Mouse (Mus musculus) G1E (cell line): ENCODE data around the gene Kndc1. TPM values are rescaled to one million over a fixed set of nuclear protein-coding genes. Genes with fewer than 3 reads are reported as not detected.
A peak's percentile ranks its signal among the peaks of the same experiment; 100 is the strongest.

Source experiments
- ATAC-seq: 2 replicates; pipeline ENCODE4 v1.8.0; 2016; ENCODE audit warnings: mild to moderate bottlenecking; ENCODE audit not compliant: insufficient number of reproducible peaks, poor library complexity, low FRiP score, severe bottlenecking; ENCODE audit errors: extremely low read depth
- DNase-seq: peaks from one replicate; pipeline ENCODE4 v3.0.0; 2012; ENCODE audit warnings: low spot score
- H3K27me3 ChIP-seq: 2 replicates; pipeline ENCODE4 v1.6.1; 2012; ENCODE audit warnings: mild to moderate bottlenecking, low read length, inconsistent platforms; ENCODE audit not compliant: insufficient read depth
- H3K36me3 ChIP-seq: replicated peaks from 2 replicates; pipeline ENCODE3; 2012; ENCODE audit warnings: mild to moderate bottlenecking, inconsistent platforms
- H3K4me1 ChIP-seq: 2 replicates; pipeline ENCODE4 v1.6.1; 2012; ENCODE audit warnings: low read depth, low read length, inconsistent platforms, mixed read lengths; ENCODE audit not compliant: insufficient read depth
- H3K4me3 ChIP-seq: 2 replicates; pipeline ENCODE4 v1.5.1; 2012; ENCODE audit warnings: low read depth, mild to moderate bottlenecking, inconsistent platforms, low read length, moderate library complexity, mixed read lengths
- H3K9me3 ChIP-seq: replicated peaks from 2 replicates; pipeline ENCODE4 v1.6.1; 2012; ENCODE audit warnings: inconsistent platforms
- CTCF ChIP-seq: IDR thresholded peaks from 2 replicates; pipeline ENCODE4 v1.5.1; 2012; ENCODE audit warnings: low read depth, low read length, inconsistent platforms, mixed read lengths
- GATA1 ChIP-seq: IDR thresholded peaks from 2 replicates; pipeline ENCODE4 v1.6.1; 2012; ENCODE audit warnings: borderline replicate concordance, low read length, inconsistent platforms, mixed read lengths
- GATA2 ChIP-seq: IDR thresholded peaks from 2 replicates; pipeline ENCODE4 v1.6.1; 2012; ENCODE audit warnings: low read depth, low read length, inconsistent platforms, borderline replicate concordance
- POLR2AphosphoS5 ChIP-seq: IDR thresholded peaks from 2 replicates; pipeline ENCODE4 v1.6.1; 2012; ENCODE audit warnings: low read depth, low read length, inconsistent platforms; ENCODE audit not compliant: insufficient replicate concordance
- TAL1 ChIP-seq: conservative IDR thresholded peaks from 2 replicates; pipeline ENCODE4 v1.6.1; 2012; ENCODE audit warnings: low read depth, low read length, inconsistent platforms, mixed read lengths
- polyA plus RNA-seq: library from polyadenylated mRNA; stranded (reverse); fragments of >175 nt; gene quantifications from 2 replicates; pipeline ENCODE4 v1.2.3, GENCODE M21; 2012
- total RNA-seq, 2 experiments: library from RNA; stranded (forward) in 1 of 2; stranded (reverse) in 1 of 2; fragments of 200-1000 nt in 1 of 2; fragments of >200 nt in 1 of 2; fragmentation: Nextera tagmentation in 1 of 2; gene quantifications; 2 replicates each; pipeline ENCODE4 v1.2.3; 2014 to 2017

Gene Kndc1
- total RNA-seq (2014; fragmentation: Nextera tagmentation), result not detected in 2 replicates
- 0.12 and 0.38 TPM in 2 replicates for total RNA-seq (2017)
- not detected in 2 replicates for polyA plus RNA-seq

DNA sequence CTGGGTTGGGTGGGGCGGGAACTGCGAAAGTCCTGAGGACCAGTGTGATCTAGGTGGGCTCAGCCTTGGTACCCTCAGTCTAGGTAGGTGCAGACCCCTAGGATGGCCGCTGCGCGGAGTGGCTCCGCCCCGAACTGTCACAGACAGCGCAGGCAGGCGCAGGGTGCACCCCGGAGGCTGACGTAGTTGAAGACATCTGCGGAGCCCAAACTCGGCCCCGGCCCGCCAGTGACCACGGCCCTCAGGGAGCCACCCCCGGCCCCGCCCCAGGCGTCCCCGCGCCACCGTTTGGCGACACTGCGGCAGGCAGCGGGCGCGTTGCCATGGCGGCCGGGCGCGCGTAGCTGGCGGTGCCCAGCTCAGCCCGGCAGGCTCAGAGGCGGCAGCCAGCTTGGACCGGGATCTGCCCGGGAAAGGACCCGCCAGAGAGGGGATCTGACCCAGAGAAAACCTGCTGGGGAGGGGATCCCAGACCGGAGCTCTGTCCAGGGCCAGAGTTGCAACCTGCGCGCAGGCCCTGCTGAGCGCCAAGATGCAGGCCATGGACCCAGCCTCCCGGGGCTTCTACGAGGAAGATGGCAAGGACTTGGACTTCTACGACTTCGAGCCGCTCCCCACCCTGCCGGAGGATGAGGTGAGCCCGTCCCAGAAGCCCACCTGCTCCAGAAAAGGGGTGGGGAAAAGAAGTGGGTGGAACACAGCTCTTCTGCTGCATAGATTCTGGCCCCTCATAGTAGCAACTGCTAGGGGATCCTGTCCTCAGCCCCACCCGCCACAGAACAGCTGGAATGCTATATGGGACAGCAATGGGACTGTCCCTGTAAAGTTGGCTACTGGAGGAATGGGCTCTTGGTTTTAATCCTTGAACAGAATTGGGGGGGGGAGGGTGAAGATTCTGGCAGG, at the start of gene Kndc1:
Kndc1 (plus strand) TSS at position 42 of the 903 bp plus-strand sequence.
- no peak for DNase-seq
- no peak for ATAC-seq
- no peaks in the 10 kb centered on the region for H3K4me1 ChIP-seq
- H3K27me3 ChIP-seq, result peaks cover 5% of the 10 kb centered on the region; the same call in 1 of the 2 replicates
- TF ChIP-seq CTCF (no peak), TAL1 (no peak), POLR2AphosphoS5 (no peak), GATA1 (no peak), GATA2 (no peak)
- H3K36me3 ChIP-seq, result no peaks in the 10 kb centered on the region
- peaks cover 28% of the 10 kb centered on the region for H3K9me3 ChIP-seq
- peak within 1 kb of the TSS; percentile 7; the same call in 1 of the 2 replicates for H3K4me3 ChIP-seq

DNA sequence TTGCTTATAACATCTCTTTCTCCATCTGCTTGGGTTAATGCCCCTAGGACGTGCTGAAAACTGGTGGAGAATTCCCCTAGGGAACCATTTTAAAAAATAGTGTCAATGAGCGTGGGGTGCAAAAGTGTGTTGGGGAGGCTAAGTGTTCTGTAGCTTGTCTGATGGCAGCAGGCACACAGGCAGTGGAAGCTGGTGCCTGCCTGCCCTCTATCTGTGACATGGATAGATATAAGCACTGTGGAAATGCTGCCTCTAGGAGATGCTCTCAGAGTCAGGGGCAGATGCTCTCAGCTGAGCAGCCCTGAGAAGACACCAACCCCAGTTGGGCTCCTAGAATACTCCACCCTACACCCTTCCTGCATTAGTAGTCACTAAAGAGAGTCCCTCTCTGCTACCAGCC, 49.4 kb upstream of the Kndc1 start:
- no peak overlapping the region for H3K4me3 ChIP-seq
- DNase-seq (no peak), ATAC-seq (no peak)
- TF ChIP-seq POLR2AphosphoS5 (no peak), GATA1 (no peak), GATA2 (no peak), TAL1 (no peak), CTCF (no peak)
- no peaks in the 10 kb centered on the region for H3K27me3 ChIP-seq
- no peaks in the 10 kb centered on the region for H3K36me3 ChIP-seq
- H3K9me3 ChIP-seq, result peaks cover 28% of the 10 kb centered on the region
- no peaks in the 10 kb centered on the region for H3K4me1 ChIP-seq

DNA sequence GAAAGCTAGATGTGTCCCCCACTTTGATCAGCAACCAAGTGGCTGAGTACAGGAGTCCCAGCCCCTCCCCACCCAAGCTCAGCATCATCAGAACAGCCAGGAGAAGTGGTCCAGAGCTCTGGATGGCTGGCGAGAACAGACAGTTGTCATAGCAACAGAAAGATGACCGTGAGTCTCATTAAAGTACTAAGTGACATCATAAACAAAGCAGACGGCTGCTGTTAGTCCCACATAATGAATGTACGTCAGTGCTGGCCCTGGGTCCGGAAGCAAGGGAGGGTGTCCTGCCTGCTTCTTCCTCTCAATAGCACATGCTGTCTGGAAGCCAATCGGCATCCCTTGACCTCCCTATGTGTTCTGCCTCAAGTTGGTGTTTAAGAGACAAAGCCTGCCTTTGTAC, 44.3 kb upstream of the Kndc1 start:
- Histone ChIP-seq H3K9me3 (peaks cover 27% of the 10 kb centered on the region), H3K27me3 (no peaks in the 10 kb centered on the region), H3K36me3 (no peaks in the 10 kb centered on the region), H3K4me1 (no peaks in the 10 kb centered on the region), H3K4me3 (no peak overlapping the region)
- ATAC-seq (no peak), DNase-seq (no peak)
- TF ChIP-seq GATA1 (no peak), TAL1 (no peak), POLR2AphosphoS5 (no peak), GATA2 (no peak), CTCF (no peak)

DNA sequence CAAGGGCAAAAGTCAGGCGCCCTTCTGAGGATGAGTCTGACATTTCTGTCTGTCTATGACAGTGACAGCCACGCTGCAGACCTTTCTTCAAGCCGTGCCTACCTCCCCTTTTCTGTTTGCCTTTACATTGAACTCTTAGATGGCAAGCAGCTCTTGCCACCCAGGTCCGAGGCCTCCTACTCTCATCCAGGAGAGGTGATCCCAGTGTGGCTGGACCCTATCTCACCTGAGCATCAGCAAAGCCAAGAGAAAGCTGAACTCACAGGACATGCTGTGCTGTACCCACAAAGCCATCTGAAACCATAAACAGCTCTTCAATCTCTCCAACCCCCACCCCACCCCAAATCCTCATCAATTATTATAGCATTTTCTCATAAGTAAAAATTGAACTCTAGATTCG, 43.8 kb upstream of the Kndc1 start:
- Histone ChIP-seq H3K9me3 (peaks cover 27% of the 10 kb centered on the region), H3K4me1 (no peaks in the 10 kb centered on the region), H3K4me3 (no peak overlapping the region), H3K36me3 (no peaks in the 10 kb centered on the region), H3K27me3 (no peaks in the 10 kb centered on the region)
- TF ChIP-seq GATA1, result no peak
- no peak for TF ChIP-seq CTCF
- no peak for TF ChIP-seq TAL1
- TF ChIP-seq GATA2, result no peak
- TF ChIP-seq POLR2AphosphoS5, result no peak
- no peak for ATAC-seq
- no peak for DNase-seq

DNA sequence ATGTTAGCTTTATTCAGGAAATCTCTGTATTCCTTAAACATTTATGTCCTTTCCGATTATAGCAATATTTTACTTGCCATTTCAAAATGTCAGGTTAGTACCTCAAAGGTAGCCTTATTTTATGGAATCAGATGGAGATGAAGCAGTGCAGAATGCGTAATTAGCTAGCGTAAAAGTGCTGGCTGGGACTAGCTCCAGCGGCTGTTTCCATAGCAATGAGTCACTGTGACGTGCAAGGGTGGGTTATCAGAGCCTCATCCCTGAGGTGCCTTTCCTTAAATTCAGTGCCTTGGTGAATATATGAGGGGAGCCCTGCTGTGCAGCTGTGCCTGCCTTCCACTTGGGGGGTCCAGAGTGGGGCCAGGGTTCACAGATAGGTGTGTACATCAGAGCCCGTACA, 43.4 kb upstream of the Kndc1 start:
- TF ChIP-seq TAL1 (no peak), POLR2AphosphoS5 (no peak), GATA1 (no peak), GATA2 (no peak), CTCF (no peak)
- DNase-seq (no peak), ATAC-seq (no peak)
- no peak overlapping the region for H3K4me3 ChIP-seq
- H3K4me1 ChIP-seq, result no peaks in the 10 kb centered on the region
- no peaks in the 10 kb centered on the region for H3K36me3 ChIP-seq
- H3K27me3 ChIP-seq, result no peaks in the 10 kb centered on the region
- H3K9me3 ChIP-seq, result peaks cover 27% of the 10 kb centered on the region

DNA sequence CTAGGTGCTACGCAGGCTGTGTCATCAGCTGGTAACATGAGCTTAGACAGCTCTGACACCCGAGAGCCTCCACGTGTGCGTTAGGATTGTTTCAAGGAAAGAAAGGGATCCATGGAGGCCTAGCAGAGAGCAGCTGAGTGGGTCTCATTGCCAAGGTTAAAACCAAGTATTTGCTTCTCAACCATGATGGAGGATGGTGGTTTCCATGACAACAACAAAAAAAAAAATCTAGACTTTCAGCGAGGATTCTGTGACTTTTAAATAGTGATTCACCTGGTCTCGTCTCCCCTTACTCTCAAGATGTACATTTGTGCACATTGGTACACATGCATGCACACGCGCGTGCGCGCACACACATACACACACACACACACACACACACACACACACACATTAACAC, 39.2 kb upstream of the Kndc1 start:
- Histone ChIP-seq H3K4me3 (no peak overlapping the region), H3K27me3 (0 out of 2 replicates have a peak, but pooled peaks cover 2% of the 10 kb centered on the region), H3K9me3 (peaks cover 35% of the 10 kb centered on the region), H3K4me1 (no peaks in the 10 kb centered on the region), H3K36me3 (no peaks in the 10 kb centered on the region)
- DNase-seq, result no peak
- TF ChIP-seq POLR2AphosphoS5 (no peak), TAL1 (no peak), GATA2 (no peak), GATA1 (no peak), CTCF (no peak)
- ATAC-seq, result no peak
